Mouse (Mus musculus) MEL-GATA-1-ER (cell line): Measurements from ENCODE around the gene Gemin4.
A peak's percentile ranks its signal among the peaks of the same experiment; 100 is the strongest.
"Not testable (repeated sequence)": the region's sequence is repeated elsewhere in the genome, so short reads cannot be mapped to it uniquely, and the experiment has no call there.

Experiments used
- DNase-seq: peaks from one replicate; pipeline ENCODE4 v3.0.0-alpha.2; 2012; ENCODE audit warnings: low read depth; ENCODE audit errors: extremely low read depth

The Gemin4 gene

GRCm38 (mm10) chr11:76216681-76217389 is 629 bp downstream of the Gemin4 start:
- DNase-seq, result peak; percentile 28

- DNase-seq, result peak; percentile 4
These were observed 1.4 kb downstream of the Gemin4 start for GRCm38 (mm10) chr11:76216049-76216540.

GRCm38 (mm10) chr11:76215011-76215410 is 2.5 kb downstream of the Gemin4 start:
- DNase-seq, result no peak

GRCm38 (mm10) chr11:76213841-76214240 is 3.6 kb downstream of the Gemin4 start:
- DNase-seq, result no peak

- DNase-seq, result not testable (repeated sequence)
These were observed 5.9 kb downstream of the Gemin4 start for GRCm38 (mm10) chr11:76211595-76211994.

GRCm38 (mm10) chr11:76210228-76210985 is 7.1 kb downstream of the Gemin4 start:
- no peak for DNase-seq

GRCm38 (mm10) chr11:76206793-76207192 is 10.7 kb downstream of the Gemin4 start:
- no peak for DNase-seq

- no peak for DNase-seq
These were observed 15.4 kb downstream of the Gemin4 start for GRCm38 (mm10) chr11:76201761-76202674.

- no peak for DNase-seq
These were observed 20.4 kb downstream of the Gemin4 start for GRCm38 (mm10) chr11:76196977-76197469.

- DNase-seq, result no peak
These were observed 21.0 kb downstream of the Gemin4 start for GRCm38 (mm10) chr11:76196275-76196976.

GRCm38 (mm10) chr11:76186908-76187307 is 30.6 kb downstream of the Gemin4 start:
- no peak for DNase-seq

- no peak for DNase-seq
These were observed 33.7 kb downstream of the Gemin4 start for GRCm38 (mm10) chr11:76183745-76184144.

GRCm38 (mm10) chr11:76180146-76180540 is 37.3 kb downstream of the Gemin4 start:
- no peak for DNase-seq

GRCm38 (mm10) chr11:76179495-76180145 is 37.8 kb downstream of the Gemin4 start, which contains the start of the genes Vps53 and Fam57a:
Gene Vps53 (minus strand): TSS chr11:76179647.
Gene Fam57a (plus strand): TSS chr11:76179671.
- DNase-seq, result peak; percentile 81

- peak; percentile 56 for DNase-seq
These were observed 38.6 kb downstream of the Gemin4 start for GRCm38 (mm10) chr11:76178726-76179494.

GRCm38 (mm10) chr11:76170207-76170606 is 47.3 kb downstream of the Gemin4 start:
- no peak for DNase-seq

- no peak for DNase-seq
These were observed 48.5 kb downstream of the Gemin4 start for GRCm38 (mm10) chr11:76168976-76169375.

- DNase-seq, result peak; percentile 54
These were observed 50.2 kb downstream of the Gemin4 start for GRCm38 (mm10) chr11:76167079-76167765.

- DNase-seq, result no peak
These were observed 50.8 kb downstream of the Gemin4 start for GRCm38 (mm10) chr11:76166657-76167056.
